Mouse (Mus musculus) myocyte (in vitro differentiated cells): ENCODE data around the gene Whrn.

Source experiments
- CEBPB ChIP-seq: IDR thresholded peaks from 2 replicates; pipeline ENCODE4 v1.6.1; 2011; ENCODE audit warnings: mild to moderate bottlenecking, moderate library complexity; ENCODE audit not compliant: poor library complexity, insufficient read depth, severe bottlenecking
- E2F4 ChIP-seq: IDR thresholded peaks from one replicate; pipeline ENCODE4 v1.6.1; 2011; ENCODE audit warnings: mild to moderate bottlenecking, control low read depth, moderate library complexity; ENCODE audit not compliant: insufficient read depth
- MAX ChIP-seq: IDR thresholded peaks from one replicate; pipeline ENCODE4 v1.6.1; 2011; ENCODE audit warnings: low read depth, mild to moderate bottlenecking, control low read depth
- MYOD1 ChIP-seq, 3 experiments: IDR thresholded peaks; one replicate each; pipeline ENCODE4 v1.6.1; 2011; ENCODE audit warnings: control low read depth in 2 of 3, low read depth in 2 of 3, mild to moderate bottlenecking in 2 of 3, moderate library complexity in 1 of 3; ENCODE audit not compliant: insufficient read length in 2 of 3, control insufficient read depth in 1 of 3
- MYOG ChIP-seq, 3 experiments: IDR thresholded peaks; one replicate each; pipeline ENCODE4 v1.6.1; 2011; ENCODE audit warnings: control low read depth in 2 of 3, low read depth in 2 of 3, mild to moderate bottlenecking in 2 of 3; ENCODE audit not compliant: insufficient read length in 2 of 3, control insufficient read depth in 1 of 3, insufficient read depth in 1 of 3
- POLR2A ChIP-seq: IDR thresholded peaks from one replicate; pipeline ENCODE4 v1.6.1; 2011; ENCODE audit warnings: low read depth, mild to moderate bottlenecking, control low read depth, moderate library complexity; ENCODE audit not compliant: insufficient read length
- POLR2AphosphoS2 ChIP-seq: IDR thresholded peaks from one replicate; pipeline ENCODE4 v1.6.1; 2011; ENCODE audit warnings: low read depth, control low read depth; ENCODE audit not compliant: insufficient read length
- REST ChIP-seq: IDR thresholded peaks from one replicate; pipeline ENCODE4 v1.6.1; 2011; ENCODE audit warnings: mild to moderate bottlenecking, control low read depth, moderate library complexity; ENCODE audit not compliant: insufficient read depth, insufficient read length
- SRF ChIP-seq: IDR thresholded peaks from one replicate; pipeline ENCODE4 v1.6.1; 2011; ENCODE audit warnings: low read depth; ENCODE audit not compliant: control insufficient read depth, insufficient read length
- TCF12 ChIP-seq: IDR thresholded peaks from one replicate; pipeline ENCODE4 v1.6.1; 2011; ENCODE audit warnings: mild to moderate bottlenecking, control low read depth; ENCODE audit not compliant: poor library complexity, insufficient read depth, severe bottlenecking
- TCF3 ChIP-seq: IDR thresholded peaks from one replicate; pipeline ENCODE4 v1.6.1; 2011; ENCODE audit warnings: low read depth, control low read depth; ENCODE audit not compliant: insufficient read length
- USF1 ChIP-seq: IDR thresholded peaks from one replicate; pipeline ENCODE4 v1.6.1; 2011; ENCODE audit warnings: low read depth, mild to moderate bottlenecking, control low read depth, moderate library complexity

DNA sequence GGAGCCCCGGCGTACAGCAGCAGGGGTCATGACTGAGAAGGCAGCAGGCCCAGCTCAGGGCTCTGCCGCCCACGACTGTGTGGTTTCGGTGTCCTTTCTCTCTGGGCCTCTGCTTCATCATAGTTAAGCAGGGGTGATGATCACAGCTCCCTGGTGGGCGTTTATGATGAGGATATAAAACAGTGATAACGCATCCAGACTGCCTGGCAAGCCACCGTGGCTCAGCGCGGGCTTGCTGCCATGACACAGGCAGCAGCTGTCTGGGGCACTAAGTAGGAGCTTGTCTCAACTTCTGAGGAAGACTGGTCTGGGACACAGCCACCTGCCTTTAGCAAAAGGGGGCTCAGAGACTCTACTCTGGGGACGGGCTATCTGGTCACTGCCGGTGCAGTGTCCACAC is 112.3 kb downstream of the Whrn start:
- no peak for TF ChIP-seq POLR2A
- no peak for TF ChIP-seq REST
- no peak for TF ChIP-seq POLR2AphosphoS2
- peak in 2 of 3 experiments; percentile 92 to 94 for TF ChIP-seq MYOD1 (IDR thresholded peaks at IDR 0.05; ENCODE audit: control insufficient read depth in 1 of 3, insufficient read length in 2 of 3, low read depth in 2 of 3)
- TF ChIP-seq SRF, result no peak
- TF ChIP-seq USF1, result no peak
- TF ChIP-seq MAX, result no peak
- no peak for TF ChIP-seq CEBPB
- TF ChIP-seq E2F4, result no peak
- TF ChIP-seq TCF12, result peak; percentile 2
- TF ChIP-seq TCF3, result no peak
- TF ChIP-seq MYOG (IDR thresholded peaks at IDR 0.05; ENCODE audit: control insufficient read depth in 1 of 3, insufficient read depth in 1 of 3, insufficient read length in 2 of 3, low read depth in 2 of 3), result peak; percentile 65 to 79 (median 75)
